Mouse (Mus musculus) neural tube, embryonic 11.5 days (tissue): ENCODE measurements around the gene Zfp184. TPM values are rescaled to one million over a fixed set of nuclear protein-coding genes. Genes with fewer than 3 reads are reported as not detected.

Source experiments
- ATAC-seq: fragments of 200-750 bp; cut with Nextera tagmentation; 2 replicates; pipeline ENCODE4 v1.8.0; 2017; ENCODE audit warnings: moderate number of reproducible peaks, mild to moderate bottlenecking, moderate TSS enrichment, moderate library complexity; ENCODE audit not compliant: insufficient read depth, low FRiP score, low TSS enrichment
- DNase-seq: peaks from one replicate; pipeline ENCODE4 v3.0.0-alpha.2; 2015; ENCODE audit warnings: low spot score
- H3K27ac ChIP-seq: fragments of 300-500 bp; sonication (generic); 2 replicates; pipeline ENCODE4 v1.5.1; 2014; ENCODE audit warnings: low read depth, mild to moderate bottlenecking, low read length
- H3K27me3 ChIP-seq: fragments of 300-500 bp; sonication (generic); 2 replicates; pipeline ENCODE4 v1.6.1; 2014; ENCODE audit warnings: mild to moderate bottlenecking, low read length, mixed read lengths; ENCODE audit not compliant: control insufficient read depth, insufficient read depth
- H3K36me3 ChIP-seq: fragments of 300-500 bp; sonication (generic); 2 replicates; pipeline ENCODE4 v1.6.1; 2014; ENCODE audit warnings: mild to moderate bottlenecking, low read length, moderate library complexity, mixed read lengths; ENCODE audit not compliant: control insufficient read depth, insufficient read depth
- H3K4me1 ChIP-seq: fragments of 300-500 bp; sonication (generic); 2 replicates; pipeline ENCODE4 v1.6.1; 2014; ENCODE audit warnings: low read length, mixed read lengths; ENCODE audit not compliant: control insufficient read depth, insufficient read depth
- H3K4me2 ChIP-seq: fragments of 300-500 bp; sonication (generic); 2 replicates; pipeline ENCODE4 v1.6.1; 2014; ENCODE audit warnings: low read depth, mild to moderate bottlenecking, moderate library complexity
- H3K4me3 ChIP-seq: fragments of 300-500 bp; sonication (generic); 2 replicates; pipeline ENCODE4 v1.5.1; 2014; ENCODE audit warnings: low read depth, low read length
- H3K9ac ChIP-seq: fragments of 300-500 bp; sonication (generic); 2 replicates; pipeline ENCODE4 v1.6.1; 2014; ENCODE audit warnings: mild to moderate bottlenecking, low read length
- H3K9me3 ChIP-seq: fragments of 300-500 bp; sonication (generic); 2 replicates; pipeline ENCODE4 v1.6.1; 2016; ENCODE audit warnings: low read length; ENCODE audit not compliant: control insufficient read depth
- WGBS: fragments of 180-500 bp; shearing (Covaris S2); extraction: QIAGEN DNeasy Blood & Tissue Kit; methylation state at CpG from one replicate; pipeline ENCODE4 v1.1.7; 2014; 5-methylcytosine and 5-hydroxymethylcytosine counted together
- polyA plus RNA-seq: library from polyadenylated mRNA; unstranded; fragments of >200 nt; fragmentation: Nextera tagmentation; extraction: Ambion mirVana; gene quantifications from 2 replicates; pipeline ENCODE4 v1.2.1, GENCODE M21; 2014

The Zfp184 gene
- polyA plus RNA-seq, 1 experiment from 2014 or later: 22.1 TPM

DNA sequence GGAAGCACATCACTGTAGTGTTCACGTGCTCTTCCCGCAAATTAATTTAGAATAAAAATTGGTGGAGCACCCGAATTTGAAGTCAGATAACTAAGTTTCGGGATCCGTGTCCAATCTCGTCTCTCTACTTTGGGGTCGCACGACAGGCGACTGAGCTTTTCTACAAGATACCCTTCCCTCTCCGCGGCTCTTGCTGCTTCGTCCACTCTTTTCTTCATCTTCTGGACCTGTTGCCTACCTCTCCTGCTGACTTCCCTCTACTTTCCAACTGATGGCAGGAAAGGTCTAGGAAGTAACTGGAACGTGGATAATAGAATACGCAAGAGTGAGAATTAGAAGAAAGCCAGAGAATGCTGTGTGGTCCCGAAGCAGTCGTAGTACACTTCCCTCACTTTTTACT is 26.9 kb upstream of the Zfp184 start:
- H3K36me3 ChIP-seq: no peaks in the 10 kb centered on the region
- H3K4me2 ChIP-seq: peak overlapping the region; percentile 71
- no peaks in the 10 kb centered on the region for H3K9me3 ChIP-seq
- H3K27ac ChIP-seq: no peak overlapping the region
- WGBS: under 1% methylated on average over 16 of the region's 16 CpGs
- H3K4me1 ChIP-seq: no peaks in the 10 kb centered on the region
- no peak for ATAC-seq
- H3K4me3 ChIP-seq: peak overlapping the region; percentile 47
- peak overlapping the region; percentile 28 for H3K9ac ChIP-seq
- peaks cover 5% of the 10 kb centered on the region; the same call in 1 of the 2 replicates for H3K27me3 ChIP-seq
- DNase-seq: no peak

DNA sequence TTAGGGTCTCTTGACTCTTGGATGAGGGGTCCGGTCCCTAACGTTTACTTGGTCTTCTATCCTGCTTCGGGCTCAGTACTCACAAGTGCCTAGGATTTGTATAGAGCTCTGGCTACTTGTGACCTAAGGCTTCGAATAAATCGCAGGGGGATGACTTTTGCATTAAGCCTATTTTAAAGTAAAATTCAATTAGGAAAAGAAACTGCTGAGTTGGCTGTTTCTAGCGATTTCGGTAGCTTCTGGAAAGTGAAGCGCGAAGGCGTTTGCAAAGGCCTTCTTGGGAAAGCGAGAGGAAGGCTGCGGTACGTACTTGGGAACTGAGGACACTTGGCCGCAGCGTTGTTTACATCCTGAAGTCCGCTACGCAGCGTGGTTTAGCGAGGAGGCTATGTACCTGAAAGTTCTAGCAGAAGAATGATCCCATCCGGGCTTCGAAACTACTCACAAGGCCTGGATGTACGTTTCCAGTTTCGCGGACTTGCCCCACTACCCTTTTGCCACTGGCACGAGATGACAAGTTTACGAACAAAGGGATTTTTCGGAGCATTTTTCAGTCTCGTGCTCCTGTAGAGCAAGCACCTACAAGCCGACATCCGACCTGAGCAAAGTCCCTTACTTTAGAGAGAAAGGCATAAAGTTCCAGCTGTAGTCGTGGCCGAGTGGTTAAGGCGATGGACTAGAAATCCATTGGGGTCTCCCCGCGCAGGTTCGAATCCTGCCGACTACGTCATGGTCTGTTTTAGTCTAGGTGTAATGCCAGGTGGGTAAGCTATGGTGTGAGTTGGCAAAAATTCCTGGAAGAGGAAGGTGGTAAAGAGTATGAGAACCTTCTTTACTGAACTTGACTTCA is 26.1 kb upstream of the Zfp184 start:
- peak overlapping the region; percentile 35 for H3K9ac ChIP-seq

DNA sequence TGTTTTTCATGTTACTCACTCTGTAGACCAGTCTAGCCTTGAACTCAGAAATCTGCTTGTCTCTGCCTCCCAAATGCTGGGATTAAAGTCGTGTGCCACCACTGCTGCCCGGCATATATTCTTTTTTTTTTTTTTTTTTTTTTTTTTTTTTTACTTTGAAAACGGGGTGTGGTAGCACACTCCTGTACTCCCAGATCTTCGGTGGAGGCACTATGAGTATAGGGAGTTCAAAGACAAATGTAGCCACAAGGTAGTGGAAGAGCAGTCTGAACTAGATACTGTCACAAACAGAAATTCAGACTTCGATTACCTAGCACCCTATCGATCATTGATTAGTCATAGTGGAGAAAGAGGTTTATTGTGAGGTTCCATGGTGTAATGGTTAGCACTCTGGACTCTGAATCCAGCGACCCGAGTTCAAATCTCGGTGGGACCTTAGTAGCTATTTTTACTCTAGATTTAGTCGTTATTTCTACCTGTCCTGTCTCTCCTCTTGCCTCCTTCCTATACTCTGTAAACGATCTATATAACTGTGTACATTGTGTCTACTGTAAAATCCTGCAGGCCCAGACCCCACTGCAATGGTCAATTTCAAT is 25.0 kb upstream of the Zfp184 start:
- H3K36me3 ChIP-seq: no peaks in the 10 kb centered on the region
- no peaks in the 10 kb centered on the region for H3K9me3 ChIP-seq
- peaks cover 5% of the 10 kb centered on the region; the same call in 1 of the 2 replicates for H3K27me3 ChIP-seq
- ATAC-seq: no peak
- H3K4me3 ChIP-seq: no peak overlapping the region
- WGBS: 3% methylated on average over 11 of the region's 11 CpGs
- no peak for DNase-seq
- no peak overlapping the region for H3K4me2 ChIP-seq
- H3K4me1 ChIP-seq: no peaks in the 10 kb centered on the region
- H3K27ac ChIP-seq: no peak overlapping the region
- no peak overlapping the region for H3K9ac ChIP-seq

More for the DNA sequence above, 26.1 kb upstream of the Zfp184 start:
- Histone ChIP-seq H3K27ac (no peak overlapping the region), H3K27me3 (peaks cover 5% of the 10 kb centered on the region; the same call in 1 of the 2 replicates), H3K9me3 (no peaks in the 10 kb centered on the region), H3K4me2 (peak overlapping the region; percentile 71), H3K36me3 (no peaks in the 10 kb centered on the region), H3K4me3 (peak overlapping the region; percentile 47), H3K4me1 (no peaks in the 10 kb centered on the region)
- DNase-seq (peak; percentile 87), ATAC-seq (peak; percentile 77)
- WGBS: under 1% methylated on average over 38 of the region's 38 CpGs

DNA sequence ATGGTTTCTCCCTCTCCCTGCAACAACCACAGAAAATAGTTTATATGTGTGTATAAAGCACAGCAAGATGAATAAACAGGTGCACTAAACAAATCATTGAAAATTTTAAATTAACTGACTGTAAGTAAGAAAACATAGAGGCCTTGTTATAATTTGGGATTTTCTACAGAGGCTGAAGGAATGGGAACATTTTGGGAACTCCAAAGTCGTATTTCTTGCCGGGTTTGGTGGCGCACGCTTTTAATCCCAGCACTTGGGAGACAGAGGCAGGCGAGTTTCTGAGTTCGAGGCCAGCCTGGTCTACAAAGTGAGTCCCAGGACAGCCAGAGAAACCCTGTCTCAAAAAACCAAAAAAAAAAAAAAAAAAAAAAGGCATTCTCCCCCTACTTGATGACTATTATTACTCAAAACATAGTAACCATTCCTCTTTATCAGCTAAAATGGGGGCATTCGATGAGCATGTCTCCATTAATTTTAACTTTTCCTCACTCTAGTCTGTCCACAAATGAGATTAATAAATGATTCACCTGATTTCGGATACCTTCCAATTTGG is 24.1 kb upstream of the Zfp184 start:
- Histone ChIP-seq H3K27me3 (peaks cover 5% of the 10 kb centered on the region; the same call in 1 of the 2 replicates), H3K36me3 (no peaks in the 10 kb centered on the region), H3K27ac (no peak overlapping the region), H3K9me3 (no peaks in the 10 kb centered on the region), H3K4me2 (no peak overlapping the region), H3K4me1 (no peaks in the 10 kb centered on the region), H3K4me3 (no peak overlapping the region), H3K9ac (no peak overlapping the region)
- no peak for DNase-seq
- ATAC-seq: no peak
- WGBS: 17% methylated on average over 8 of the region's 8 CpGs

DNA sequence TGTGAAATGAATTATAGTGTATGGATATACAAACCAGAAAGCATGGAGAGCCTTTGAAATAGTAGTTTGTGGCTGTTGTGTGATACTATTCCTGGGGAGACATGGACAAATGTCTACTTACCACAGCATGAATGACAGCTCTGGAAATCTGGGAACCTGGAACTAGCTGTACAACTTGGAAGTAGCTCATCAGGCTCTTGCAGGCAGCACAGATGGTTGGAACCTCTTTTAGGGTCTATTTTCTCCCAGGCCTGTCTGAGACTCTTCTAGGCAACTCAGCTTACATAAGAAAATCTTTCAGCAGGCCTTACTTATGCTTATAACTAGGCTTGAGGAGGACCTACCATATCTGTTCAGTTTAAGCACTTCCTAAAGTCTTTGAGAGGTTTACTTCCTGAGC is 21.5 kb upstream of the Zfp184 start:
- no peak overlapping the region for H3K4me2 ChIP-seq
- H3K9me3 ChIP-seq: no peaks in the 10 kb centered on the region
- DNase-seq (no peak), ATAC-seq (no peak)
- 0 out of 2 replicates have a peak, but pooled peaks cover 2% of the 10 kb centered on the region for H3K27me3 ChIP-seq
- H3K9ac ChIP-seq: no peak overlapping the region
- no peaks in the 10 kb centered on the region for H3K36me3 ChIP-seq
- no peaks in the 10 kb centered on the region for H3K4me1 ChIP-seq
- H3K4me3 ChIP-seq: no peak overlapping the region
- no peak overlapping the region for H3K27ac ChIP-seq

DNA sequence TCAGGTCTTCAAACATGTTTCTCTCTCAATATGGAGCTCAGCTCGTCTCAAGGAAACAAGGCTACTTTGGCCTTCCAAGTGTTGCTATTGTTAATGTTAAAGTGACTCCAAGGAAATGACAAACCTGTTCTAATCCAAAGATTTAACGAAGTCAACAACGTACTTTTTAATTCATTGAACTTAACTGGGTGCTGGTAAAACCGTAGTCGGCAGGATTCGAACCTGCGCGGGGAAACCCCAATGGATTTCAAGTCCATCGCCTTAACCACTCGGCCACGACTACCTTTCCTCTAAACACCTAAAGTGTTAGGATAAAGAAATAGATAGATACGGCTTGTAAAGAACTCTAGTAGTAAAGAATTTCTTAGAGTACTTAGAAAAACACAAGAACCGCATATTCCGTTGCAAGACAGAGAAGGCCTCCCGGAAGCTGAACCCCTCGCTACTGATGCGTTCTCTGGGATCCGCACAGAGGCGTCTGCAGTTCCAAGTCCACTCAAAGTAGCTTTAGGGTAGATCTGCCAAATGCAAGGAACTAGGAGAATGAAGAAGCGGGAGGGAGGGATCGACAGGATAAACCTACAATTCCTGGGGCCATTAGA is 20.1 kb upstream of the Zfp184 start:
- H3K9ac ChIP-seq: no peak overlapping the region
- H3K27me3 ChIP-seq: no peaks in the 10 kb centered on the region
- no peak for ATAC-seq
- peak overlapping the region; percentile 19; the same call in 1 of the 2 replicates for H3K4me2 ChIP-seq
- H3K4me3 ChIP-seq: no peak overlapping the region
- no peak for DNase-seq
- no peaks in the 10 kb centered on the region for H3K36me3 ChIP-seq
- no peak overlapping the region for H3K27ac ChIP-seq
- WGBS: 2% methylated on average over 21 of the region's 21 CpGs
- no peaks in the 10 kb centered on the region for H3K4me1 ChIP-seq
- H3K9me3 ChIP-seq: no peaks in the 10 kb centered on the region

DNA sequence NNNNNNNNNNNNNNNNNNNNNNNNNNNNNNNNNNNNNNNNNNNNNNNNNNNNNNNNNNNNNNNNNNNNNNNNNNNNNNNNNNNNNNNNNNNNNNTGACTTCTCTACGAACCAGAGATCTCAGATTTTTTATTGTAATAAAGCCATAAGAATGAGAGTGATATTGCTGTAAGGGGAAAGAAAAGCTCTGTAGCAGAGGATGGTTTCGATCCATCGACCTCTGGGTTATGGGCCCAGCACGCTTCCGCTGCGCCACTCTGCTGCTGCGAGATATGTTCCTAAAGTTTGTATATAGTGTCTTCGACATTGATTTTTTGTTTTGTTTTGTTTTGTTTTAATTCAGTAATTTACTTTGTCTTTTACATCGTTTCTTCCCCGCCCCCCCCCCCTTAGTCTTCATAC is 13.9 kb upstream of the Zfp184 start:
- 7% methylated on average over 10 of the region's 10 CpGs for WGBS
- H3K4me2 ChIP-seq: no peak overlapping the region
- DNase-seq (no peak), ATAC-seq (no peak)
- H3K36me3 ChIP-seq: no peaks in the 10 kb centered on the region
- no peaks in the 10 kb centered on the region for H3K9me3 ChIP-seq
- H3K4me1 ChIP-seq: no peaks in the 10 kb centered on the region
- H3K9ac ChIP-seq: no peak overlapping the region
- H3K27me3 ChIP-seq: no peaks in the 10 kb centered on the region
- no peak overlapping the region for H3K4me3 ChIP-seq
- H3K27ac ChIP-seq: no peak overlapping the region

DNA sequence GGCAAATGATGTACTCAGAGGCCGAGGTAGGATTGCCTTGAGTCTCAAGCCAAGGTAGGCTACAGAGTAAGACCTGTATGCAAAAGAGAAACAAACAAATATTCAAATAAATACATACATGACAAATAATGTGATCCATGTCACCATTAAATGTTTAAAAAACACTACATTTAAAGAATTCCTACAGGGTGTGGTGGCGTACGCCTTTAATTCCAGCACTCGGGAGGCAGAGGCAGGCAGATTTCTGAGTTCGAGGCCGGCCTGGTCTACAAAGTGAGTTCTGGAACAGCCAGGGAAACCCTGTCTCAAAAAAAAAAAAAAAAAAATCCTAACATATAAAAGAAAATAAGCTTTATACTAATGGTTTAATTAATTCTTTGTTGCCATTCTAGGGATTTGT is 13.2 kb upstream of the Zfp184 start:
- no peaks in the 10 kb centered on the region for H3K9me3 ChIP-seq
- no peak overlapping the region for H3K9ac ChIP-seq
- H3K27ac ChIP-seq: no peak overlapping the region
- no peak for DNase-seq
- no peak overlapping the region for H3K4me2 ChIP-seq
- no peak overlapping the region for H3K4me3 ChIP-seq
- no peaks in the 10 kb centered on the region for H3K27me3 ChIP-seq
- ATAC-seq: no peak
- no peaks in the 10 kb centered on the region for H3K4me1 ChIP-seq
- no peaks in the 10 kb centered on the region for H3K36me3 ChIP-seq
- 52% methylated on average over 6 of the region's 6 CpGs for WGBS
